Mouse (Mus musculus) kidney, adult 2 months (tissue): ENCODE data around the gene Scaf11.

Source experiments
- CTCF ChIP-seq: fragments of 200-500 bp; conservative IDR thresholded peaks from 2 replicates; pipeline ENCODE4 v1.5.1; 2011; ENCODE audit warnings: low read depth, mild to moderate bottlenecking, control low read depth, low read length, moderate library complexity, mixed read lengths; ENCODE audit not compliant: insufficient read depth, insufficient read length
- POLR2A ChIP-seq: fragments of 200-500 bp; IDR thresholded peaks from one replicate; pipeline ENCODE4 v1.6.1; 2011; ENCODE audit warnings: low read depth, low read length, control low read depth

DNA sequence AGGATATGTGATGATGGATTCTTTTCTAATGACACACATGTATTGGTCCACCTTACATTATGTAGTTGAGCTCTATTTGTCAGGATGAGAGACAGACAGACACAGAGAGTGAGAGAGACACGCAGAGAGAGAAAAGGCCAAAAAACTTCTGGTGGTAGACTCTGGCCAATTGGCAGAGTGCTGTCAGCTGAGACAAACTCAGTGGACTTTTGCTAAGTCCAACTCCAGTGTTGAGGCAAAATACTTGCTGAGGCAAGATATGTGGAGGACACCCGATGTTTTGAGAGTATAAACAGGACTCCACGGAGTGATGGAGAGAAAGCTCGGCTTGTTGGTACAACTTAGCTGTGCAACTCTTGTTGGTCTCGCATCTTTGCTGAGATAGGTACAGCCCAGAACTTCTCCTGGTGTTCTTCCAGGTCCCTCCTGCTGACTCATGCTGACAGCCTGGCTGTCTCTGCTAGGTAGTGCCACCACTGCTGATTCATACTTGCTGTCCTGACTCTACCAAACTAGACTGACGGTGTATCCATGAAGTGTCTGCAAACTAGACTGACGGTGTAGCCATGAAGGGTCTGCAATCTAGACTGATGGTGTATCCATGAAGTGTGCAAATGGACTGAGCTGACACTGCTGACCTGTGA is 11.9 kb downstream of the Scaf11 start:
- TF ChIP-seq CTCF: 0 out of 2 replicates have a peak, but pooled peaks have one; percentile 4
- TF ChIP-seq POLR2A: no peak
